Mouse (Mus musculus) urinary bladder, adult 2 months (tissue): ENCODE data around the gene Tcaf2. TPM values are rescaled to one million over a fixed set of nuclear protein-coding genes. Genes with fewer than 3 reads are reported as not detected.

Experiments
- DNase-seq: peaks from one replicate; pipeline ENCODE4 v3.0.0; 2022; ENCODE audit warnings: low spot score
- polyA plus RNA-seq: library from polyadenylated mRNA; depleted of rRNA; stranded (reverse); fragments of >200 nt; gene quantifications from 2 replicates; pipeline ENCODE4 v1.2.3, GENCODE M21; 2012; rRNA removed

Tcaf2 gene
- 4.8 and 7.3 TPM in 2 replicates for polyA plus RNA-seq

DNA sequence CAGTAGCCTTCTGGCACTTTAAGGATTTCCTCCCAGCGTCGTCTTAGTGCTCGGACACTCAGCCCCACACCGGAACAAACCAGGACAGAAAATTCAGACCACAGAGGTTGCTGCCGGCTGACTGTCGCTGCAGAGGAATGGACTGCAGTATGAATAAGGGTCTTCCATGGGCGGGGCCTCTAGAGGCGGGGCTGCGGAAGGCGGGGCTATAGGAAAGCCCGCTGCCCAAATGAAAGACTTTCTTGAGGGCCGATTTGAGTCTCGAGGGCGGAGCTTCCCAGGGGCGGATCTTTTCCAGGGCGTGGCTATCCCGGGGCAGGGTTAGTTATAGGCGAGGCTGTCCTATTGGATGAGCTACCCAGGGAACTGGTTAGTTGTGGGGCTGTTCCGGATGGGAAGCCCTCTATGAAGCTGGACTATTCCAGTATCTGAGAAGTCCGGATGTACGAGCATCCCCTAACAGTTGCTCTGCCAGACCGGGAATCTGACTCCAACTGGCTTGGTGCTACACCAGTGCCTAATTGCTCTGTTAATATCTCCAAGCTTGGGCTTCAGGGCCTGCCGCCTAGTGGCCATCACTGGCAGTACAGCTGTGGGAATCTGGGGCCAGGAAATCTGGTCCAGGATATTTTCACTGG, at the start of gene Tcaf2:
Gene Tcaf2 (minus strand): TSS at position 343 of the 638 bp plus-strand sequence.
- DNase-seq, result peak; percentile 72

DNA sequence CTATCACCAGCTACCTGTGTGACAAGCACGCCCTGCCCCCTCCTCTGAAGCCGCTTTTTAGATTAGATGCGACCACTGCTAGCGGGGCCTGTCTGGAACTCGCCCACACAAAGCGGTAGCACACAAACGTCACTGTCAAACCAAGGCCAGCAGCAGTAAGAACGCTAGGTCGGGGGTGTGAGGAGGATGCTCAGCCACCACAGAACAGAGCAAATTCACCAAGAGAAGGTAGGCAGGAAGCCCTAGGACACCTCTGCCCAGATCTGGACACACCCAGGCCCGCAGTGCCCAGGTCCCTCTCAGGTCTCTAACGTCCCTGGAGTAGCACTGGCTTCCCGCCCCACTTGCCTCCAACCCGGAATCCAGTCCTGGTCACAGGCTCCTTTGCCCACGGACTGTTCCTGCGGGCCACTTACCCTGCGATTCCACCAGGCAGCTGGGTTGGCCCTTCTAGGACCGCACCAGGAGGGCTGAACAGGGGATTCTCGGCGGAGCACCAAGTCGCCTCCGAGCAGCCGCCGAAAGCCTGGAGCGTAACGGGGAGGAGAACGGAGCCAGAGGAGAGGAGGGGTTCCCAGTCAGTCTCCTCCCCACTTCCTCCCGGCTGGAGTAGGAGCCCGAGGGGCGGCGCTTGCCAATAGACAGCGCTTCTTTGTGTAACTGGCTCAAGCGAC, 47.6 kb upstream of the Tcaf2 start:
- DNase-seq, result peak; percentile 67

DNA sequence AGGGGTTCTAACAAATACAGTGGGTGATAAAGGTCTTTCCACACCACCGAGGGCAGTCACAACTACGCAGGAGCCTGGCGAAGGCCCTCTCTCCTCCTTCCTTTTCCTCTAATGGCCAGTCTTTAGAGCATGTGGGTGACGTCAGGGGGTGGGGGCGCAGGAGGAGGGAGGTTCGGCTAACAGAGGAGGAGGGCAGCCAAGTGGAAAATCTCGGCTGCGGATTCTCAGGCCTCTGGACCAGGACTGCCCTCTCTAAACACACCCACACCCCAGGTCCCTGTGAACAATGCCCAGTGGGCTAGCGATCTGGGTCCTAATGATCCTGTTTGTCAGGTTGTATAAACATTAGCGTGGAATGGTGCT, 47.1 kb upstream of the Tcaf2 start:
- DNase-seq, result peak; percentile 39

- no peak for DNase-seq
Measured at GRCm38 (mm10) chr6:42689761-42690160, 44.7 kb upstream of the Tcaf2 start.

DNA sequence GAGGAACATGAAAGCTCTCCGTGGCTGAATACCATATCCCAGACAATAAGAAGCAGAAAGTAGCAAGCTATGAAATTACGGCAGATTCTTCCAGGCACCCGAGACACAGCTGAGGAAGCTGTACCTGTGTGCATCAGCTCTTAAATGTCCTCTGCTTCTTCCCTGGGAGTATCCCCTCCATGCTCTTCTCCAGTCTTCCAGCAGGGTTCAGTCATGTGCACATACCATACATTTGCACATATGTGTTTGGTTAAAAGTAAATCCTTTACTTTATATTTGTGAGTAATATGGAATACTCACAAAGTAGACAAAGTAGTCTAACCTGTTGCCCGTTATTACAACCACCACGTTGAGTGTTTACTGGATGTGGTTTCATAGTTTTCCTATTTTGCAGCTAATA, 42.9 kb upstream of the Tcaf2 start:
- DNase-seq, result no peak

DNA sequence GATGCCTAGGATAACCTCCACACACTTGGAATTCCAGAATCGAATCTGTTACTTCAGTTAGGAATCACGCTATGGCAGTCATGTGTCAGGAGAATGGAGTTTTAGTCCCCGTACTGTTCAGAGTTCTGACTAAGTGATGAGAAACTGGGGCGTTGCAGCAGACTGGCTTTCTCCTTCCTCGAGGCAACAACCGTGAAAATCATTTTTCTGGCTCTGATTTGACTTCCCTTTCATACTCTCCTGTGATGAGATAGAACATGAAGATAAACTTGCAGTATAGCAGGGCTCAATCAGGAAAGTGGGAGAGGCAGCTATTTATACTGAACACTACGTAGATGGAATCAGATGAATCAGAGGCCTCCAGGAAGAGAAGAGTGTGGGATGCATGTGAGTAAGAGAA, 35.0 kb upstream of the Tcaf2 start:
- no peak for DNase-seq

- no peak for DNase-seq
Measured at GRCm38 (mm10) chr6:42676011-42676410, 31.0 kb upstream of the Tcaf2 start.

- DNase-seq, result no peak
Measured at GRCm38 (mm10) chr6:42671767-42672166, 26.7 kb upstream of the Tcaf2 start.

DNA sequence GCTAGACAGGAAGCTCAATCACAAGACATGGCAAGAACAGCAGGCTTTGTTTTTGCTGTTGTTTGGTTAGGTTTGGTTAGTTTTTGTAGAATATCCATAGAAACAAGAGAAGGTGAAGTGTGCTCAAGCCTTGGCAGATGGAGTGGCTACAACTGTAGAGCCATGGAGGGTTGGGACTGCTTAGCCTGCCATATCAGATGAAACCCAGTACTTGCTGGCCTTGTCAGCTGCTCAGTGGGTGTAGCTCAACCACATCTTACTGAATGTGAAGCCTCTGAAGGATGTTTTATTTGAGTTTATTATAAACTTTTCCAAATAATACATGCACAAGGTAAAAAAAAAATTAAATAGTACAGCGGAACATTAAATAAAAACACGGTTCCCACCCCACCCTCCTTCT, 22.7 kb upstream of the Tcaf2 start:
- DNase-seq, result no peak

GRCm38 (mm10) chr6:42661739-42662138, 16.7 kb upstream of the Tcaf2 start:
- DNase-seq, result no peak

DNA sequence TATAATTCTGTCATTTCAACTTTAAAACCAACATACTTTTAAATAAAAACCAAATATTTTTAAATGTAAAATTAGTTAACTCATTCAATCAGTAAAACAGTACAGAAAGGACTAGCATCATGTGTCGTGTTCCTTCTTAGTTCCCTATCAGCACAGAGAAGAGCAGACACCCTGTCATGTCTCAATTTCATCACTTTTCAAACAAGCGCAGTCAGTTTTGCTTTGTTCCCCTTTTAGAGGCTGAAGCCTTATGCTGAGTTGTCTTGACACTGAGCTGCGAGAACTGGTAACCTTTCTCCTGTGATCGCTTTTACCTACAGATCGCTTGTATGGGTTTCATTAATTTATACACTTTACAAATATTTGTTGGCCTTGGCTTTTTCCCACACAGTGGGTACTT, 10.7 kb downstream of the Tcaf2 start:
- no peak for DNase-seq

GRCm38 (mm10) chr6:42631395-42631794, 13.7 kb downstream of the Tcaf2 start:
- DNase-seq, result no peak

DNA sequence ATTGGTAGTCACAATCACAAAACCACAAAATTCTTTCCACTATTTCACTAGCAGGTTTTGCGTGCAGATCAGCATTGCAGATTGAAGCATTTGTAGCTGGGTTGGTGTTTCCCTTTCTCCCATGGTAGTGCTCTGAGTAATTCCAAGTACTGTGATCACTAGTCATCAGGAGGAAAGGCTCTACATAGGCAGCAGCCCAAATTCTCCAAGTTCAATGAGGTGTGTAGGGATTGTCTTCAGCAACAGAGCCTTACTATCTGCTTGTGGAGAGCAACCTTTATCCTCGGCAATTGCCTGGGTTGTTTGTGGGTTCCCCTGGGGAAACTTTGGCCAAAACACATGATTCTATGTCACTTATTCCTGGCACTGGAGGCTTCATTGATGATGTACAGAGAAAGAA, 28.1 kb downstream of the Tcaf2 start:
- DNase-seq, result no peak

GRCm38 (mm10) chr6:42612218-42612617, 32.8 kb downstream of the Tcaf2 start:
- no peak for DNase-seq

- no peak for DNase-seq
Measured at GRCm38 (mm10) chr6:42610954-42611522, 34.0 kb downstream of the Tcaf2 start.

DNA sequence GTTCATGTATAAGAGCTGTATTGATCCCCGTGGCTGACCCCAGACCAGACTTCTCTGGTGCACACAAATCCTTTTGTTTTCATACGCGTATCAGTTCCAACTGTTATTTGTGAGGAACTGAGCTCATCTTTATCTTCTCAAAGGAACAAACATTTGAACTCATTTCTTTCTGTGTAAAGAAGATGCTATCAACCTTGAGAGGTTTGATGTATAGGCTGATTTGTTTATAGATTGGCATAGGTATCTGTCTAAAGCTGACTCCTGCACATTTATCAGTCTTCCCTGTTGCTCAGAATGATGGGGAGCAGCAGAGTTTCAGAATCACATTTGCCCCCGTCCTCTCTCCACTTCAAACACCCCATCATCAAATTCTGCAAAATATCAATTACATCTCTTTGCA, 47.5 kb downstream of the Tcaf2 start, which contains the start of gene Tcaf3:
Gene Tcaf3 (minus strand): TSS at position 101 of the 400 bp plus-strand sequence.
- DNase-seq, result no peak

- no peak for DNase-seq
Measured at GRCm38 (mm10) chr6:42593138-42593882, 51.7 kb downstream of the Tcaf2 start.

GRCm38 (mm10) chr6:42586569-42586968, 58.5 kb downstream of the Tcaf2 start:
- DNase-seq, result no peak

DNA sequence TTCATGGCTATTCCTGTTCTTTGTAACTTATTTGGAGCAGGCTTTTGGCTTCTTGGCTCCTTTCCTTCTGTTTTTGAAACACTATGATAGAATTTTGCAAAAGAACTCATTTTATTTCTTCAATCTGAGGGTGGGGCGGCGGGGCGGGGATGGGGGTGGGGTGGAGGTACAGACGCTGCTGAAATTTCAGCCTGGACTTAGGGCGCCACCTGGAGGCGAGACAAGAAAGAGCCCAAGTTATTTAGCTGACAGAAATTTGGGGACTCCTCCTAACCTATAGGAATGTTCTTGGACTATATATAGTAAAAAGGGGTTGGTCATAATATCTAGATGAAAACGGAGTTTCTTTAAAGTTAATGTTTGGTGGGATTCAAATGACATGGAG, 61.6 kb downstream of the Tcaf2 start:
- DNase-seq, result peak; percentile 67

DNA sequence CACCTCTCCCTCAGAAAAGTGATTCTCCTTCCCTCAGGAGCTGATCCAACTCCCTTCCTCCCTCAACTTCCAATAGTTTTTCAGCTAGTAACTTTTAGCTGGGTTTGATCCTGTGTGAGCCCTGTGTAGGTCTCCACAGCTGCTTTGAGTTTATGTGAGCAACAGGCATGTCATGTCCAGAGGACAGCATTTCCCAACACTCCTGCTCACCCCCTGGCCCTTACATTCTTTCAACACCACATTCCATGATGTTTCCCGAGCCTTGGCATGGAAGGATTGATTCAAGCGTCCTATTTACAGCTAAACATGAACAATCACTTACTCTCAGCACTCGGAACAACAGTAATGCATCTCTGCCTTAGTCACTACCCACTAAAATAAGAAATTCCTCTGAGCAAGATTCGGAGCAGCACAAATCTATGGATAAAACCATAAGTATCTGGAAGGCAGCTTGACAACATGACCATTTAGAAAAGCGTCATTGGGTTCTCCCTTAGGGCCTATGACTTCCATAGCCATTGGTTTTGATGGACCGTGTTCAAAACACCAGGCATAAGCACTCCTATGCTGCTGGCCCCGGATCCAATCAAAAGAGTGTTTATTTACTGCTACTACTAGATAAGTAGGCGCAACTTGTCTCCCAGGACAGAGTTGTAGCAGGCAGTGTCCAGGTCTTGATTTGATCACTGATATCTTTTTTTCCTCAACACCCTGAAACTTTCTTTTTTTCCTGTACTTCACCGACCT, 62.1 kb downstream of the Tcaf2 start:
- DNase-seq, result no peak

GRCm38 (mm10) chr6:42578678-42579077, 66.4 kb downstream of the Tcaf2 start:
- no peak for DNase-seq

DNA sequence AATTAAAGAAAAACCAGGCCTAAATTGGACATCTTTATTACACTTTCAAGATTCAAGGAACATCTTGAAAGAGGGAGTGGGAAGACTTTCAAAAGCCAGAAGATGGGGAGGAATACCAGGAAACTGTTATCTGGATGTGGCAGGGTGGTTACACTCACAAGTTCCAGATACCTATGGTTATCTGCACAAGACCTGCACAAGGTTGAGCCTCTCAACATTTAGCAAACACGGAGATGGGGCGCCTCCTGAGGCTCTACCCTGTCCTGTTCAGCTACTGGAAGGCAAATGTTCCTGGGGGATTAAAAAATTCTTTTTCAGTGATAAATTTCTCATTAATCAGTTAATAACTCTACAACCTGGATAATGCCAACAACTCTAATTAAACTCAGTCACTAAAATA, 67.6 kb downstream of the Tcaf2 start:
- no peak for DNase-seq
